Mouse (Mus musculus): ENCODE measurements around the gene Qrich1.
A peak's percentile ranks its signal among the peaks of the same experiment; 100 is the strongest.

Gene Qrich1

GRCm38 (mm10) chr9:108516380-108517251 is at the start of gene Qrich1:
Qrich1 (plus strand) TSS chr9:108516806.
- peak; percentile 96 for DNase-seq

DNA sequence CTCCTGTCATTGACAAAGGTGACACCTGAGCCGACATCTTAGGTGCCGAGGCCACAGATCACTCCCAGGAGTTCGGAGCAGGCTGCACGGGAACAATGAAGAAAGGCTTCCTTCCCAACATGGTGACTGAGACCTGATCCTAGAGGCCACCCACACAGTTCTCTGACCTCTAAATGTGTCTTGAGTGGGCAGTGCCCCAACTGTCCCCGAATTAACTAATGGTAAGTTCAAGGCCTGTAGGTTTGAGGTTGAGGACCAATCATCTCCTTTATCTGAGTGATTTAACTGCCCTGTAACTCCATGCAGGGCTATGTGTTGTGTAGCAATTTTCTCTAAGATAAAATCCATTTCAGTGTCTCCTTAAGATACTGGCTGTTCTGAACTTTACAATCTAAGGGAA is 47.2 kb upstream of the Qrich1 start:
- DNase-seq: no peak

DNA sequence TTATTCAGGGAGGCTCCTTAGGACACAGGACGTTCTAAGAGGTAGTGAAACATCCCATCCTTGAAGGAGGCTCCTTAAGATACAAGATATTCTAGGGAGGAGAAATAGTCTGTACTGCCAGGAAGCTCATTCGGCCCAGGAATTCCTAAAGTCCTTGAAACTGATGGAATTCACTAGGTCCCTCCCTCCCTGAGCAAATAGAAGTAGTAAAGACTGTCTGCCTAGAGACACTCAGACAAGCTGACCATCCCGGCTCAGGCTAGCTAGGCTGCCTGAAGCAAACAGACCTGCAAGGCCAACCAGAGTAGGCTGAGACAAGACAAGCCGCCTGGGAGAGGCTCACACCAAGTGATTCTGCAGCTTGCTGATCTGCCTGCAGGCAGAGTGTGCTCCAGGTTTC is 46.8 kb upstream of the Qrich1 start:
- no peak for DNase-seq

DNA sequence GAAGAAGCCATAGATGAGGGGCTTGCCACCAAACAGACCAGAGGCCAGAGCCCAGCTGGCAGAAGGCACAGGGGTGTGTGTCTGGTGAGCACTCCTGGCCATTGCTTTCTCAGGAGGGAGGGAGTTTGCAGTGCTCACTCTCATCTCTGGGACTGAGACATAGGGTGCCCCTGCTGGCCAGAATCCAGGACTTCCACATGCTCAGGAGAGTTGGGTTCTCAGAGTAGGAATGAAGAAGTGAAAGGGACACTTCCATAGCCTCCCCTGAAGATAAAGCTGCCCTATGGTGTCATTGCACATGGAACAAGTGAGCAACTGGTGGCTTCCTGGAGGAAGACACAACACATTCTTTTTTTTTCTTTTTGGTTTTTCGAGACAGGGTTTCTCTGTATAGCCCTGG is 42.1 kb upstream of the Qrich1 start:
- DNase-seq: no peak

DNA sequence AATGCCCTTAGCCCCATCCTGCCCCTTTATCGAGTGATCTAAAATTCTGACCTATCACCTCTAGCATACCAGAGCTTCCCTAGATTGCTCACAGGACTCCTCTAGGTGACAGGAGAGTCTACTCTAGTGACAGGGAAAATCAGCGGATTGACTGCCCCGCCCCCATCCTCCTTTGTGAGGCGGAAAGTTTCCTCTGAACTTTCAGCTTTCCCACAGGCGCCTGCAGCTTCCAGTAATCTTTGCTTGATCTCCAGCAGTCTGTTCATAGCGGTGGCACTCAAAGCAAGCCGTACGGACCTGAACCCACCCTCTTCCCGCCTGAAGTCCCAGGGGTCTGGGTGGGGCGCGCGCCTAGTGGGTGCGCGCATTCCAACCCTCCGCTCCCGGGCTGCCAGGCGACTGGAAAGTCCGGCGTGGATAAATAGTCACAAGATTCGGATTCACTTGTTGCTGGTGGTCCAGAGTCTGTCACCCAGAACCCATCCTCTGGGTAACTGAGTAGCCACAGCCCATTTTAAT is 37.9 kb upstream of the Qrich1 start:
- no peak for DNase-seq

DNA sequence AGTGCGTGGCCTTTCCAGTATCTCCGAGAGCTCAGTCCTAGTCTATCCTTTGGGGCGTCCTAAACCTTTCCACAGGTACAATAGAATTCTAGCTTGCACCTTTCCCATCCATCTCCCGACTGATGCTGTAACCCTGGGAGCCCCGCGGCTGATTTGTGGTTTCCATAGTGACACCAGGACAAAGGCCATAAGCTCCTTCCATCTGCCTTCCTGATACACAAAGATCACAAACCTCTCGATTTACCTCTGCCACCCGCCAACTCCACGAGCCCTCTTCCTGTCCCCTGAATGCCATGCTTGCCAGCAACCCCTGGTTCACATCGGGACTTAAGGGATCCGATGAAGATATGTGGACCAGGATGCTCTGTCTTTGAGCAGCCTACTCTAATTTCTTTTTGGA is 37.4 kb upstream of the Qrich1 start:
- no peak for DNase-seq

- DNase-seq: no peak
Observed at GRCm38 (mm10) chr9:108479721-108480351, 36.8 kb upstream of the Qrich1 start, which contains the start of gene Lamb2. Lamb2 (plus strand) TSS chr9:108479736.

DNA sequence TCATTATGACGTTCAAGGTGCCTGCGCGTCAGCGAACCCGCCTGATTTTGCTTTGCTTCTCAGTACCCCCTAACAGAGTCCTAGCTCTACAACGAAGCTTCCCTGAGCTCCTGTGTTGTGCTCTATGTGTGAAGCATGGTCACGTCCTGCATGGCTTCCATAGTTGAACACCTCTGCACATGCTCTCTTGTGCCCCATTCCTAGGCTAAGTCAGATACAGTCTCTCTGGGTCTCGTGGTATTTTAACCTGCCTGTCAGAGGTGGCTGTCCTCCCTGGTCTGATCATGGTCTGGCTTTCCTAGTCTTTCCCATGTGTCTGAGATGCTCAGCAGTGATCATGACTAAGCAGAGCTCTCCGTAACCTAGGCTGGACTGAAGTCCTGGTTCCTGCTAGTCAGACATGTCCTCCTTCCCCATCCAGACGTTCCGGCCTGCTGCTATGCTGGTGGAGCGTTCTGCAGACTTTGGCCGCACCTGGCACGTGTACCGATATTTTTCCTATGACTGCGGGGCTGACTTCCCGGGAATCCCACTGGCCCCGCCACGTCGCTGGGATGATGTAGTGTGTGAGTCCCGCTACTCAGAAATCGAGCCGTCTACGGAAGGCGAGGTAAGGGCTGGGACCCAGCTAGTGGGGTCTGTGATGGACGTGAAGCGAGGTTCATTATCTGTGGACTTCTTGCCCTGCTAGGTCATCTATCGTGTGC is 35.6 kb upstream of the Qrich1 start:
- DNase-seq: no peak

GRCm38 (mm10) chr9:108481520-108482210 is 34.9 kb upstream of the Qrich1 start:
- DNase-seq: no peak

GRCm38 (mm10) chr9:108483051-108483790 is 33.4 kb upstream of the Qrich1 start:
- no peak for DNase-seq

GRCm38 (mm10) chr9:108484021-108484420 is 32.6 kb upstream of the Qrich1 start:
- no peak for DNase-seq

DNA sequence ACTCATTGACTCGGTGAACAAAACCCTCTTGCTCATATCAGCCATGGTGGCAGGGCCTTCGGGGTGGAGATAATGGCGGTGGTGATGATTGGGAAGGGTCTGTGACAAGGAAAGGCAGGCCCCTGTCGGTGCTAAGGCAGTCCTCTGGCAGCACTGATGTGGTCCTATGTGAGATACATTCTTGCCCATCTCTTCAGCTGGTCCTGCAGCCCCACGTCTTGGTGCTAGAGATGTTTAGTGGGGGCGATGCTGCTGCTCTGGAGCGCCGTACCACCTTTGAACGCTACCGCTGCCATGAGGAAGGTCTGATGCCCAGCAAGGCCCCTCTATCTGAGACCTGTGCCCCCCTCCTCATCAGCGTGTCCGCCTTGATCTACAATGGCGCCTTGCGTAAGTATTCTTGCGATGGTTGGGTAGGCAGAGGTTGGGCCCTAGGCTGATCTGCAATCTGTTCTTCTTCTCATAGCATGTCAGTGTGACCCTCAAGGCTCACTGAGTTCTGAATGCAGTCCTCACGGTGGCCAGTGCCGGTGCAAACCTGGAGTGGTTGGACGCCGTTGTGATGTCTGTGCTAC is 31.2 kb upstream of the Qrich1 start:
- no peak for DNase-seq

- no peak for DNase-seq
Observed at GRCm38 (mm10) chr9:108486973-108487530, 29.6 kb upstream of the Qrich1 start.

DNA sequence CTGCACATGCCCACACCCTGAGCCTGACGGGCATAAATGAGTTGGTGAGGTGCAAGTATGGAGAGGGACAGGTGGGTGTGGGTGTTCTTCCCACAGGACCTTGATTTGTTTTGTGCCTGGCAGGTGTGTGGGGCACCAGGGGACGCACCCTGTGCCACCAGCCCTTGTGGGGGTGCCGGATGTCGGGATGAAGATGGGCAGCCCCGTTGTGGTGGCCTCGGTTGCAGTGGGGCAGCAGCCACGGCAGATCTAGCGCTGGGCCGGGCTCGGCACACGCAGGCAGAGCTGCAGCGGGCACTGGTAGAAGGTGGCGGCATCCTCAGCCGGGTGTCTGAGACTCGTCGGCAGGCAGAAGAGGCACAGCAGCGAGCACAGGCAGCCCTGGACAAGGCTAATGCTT is 28.2 kb upstream of the Qrich1 start:
- no peak for DNase-seq

DNA sequence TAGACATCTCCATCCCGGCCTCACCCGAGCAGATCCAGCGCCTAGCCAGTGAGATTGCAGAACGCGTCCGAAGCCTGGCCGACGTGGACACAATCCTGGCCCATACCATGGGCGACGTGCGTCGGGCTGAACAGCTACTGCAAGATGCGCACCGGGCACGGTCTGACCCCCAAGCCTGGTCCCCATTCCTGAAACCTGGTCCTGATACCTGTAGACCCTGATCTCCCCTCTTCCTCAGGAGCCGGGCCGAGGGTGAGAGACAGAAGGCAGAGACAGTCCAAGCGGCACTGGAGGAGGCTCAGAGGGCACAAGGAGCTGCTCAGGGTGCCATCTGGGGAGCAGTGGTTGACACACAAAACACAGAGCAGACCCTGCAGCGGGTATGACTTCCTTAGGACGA is 27.4 kb upstream of the Qrich1 start:
- no peak for DNase-seq

DNA sequence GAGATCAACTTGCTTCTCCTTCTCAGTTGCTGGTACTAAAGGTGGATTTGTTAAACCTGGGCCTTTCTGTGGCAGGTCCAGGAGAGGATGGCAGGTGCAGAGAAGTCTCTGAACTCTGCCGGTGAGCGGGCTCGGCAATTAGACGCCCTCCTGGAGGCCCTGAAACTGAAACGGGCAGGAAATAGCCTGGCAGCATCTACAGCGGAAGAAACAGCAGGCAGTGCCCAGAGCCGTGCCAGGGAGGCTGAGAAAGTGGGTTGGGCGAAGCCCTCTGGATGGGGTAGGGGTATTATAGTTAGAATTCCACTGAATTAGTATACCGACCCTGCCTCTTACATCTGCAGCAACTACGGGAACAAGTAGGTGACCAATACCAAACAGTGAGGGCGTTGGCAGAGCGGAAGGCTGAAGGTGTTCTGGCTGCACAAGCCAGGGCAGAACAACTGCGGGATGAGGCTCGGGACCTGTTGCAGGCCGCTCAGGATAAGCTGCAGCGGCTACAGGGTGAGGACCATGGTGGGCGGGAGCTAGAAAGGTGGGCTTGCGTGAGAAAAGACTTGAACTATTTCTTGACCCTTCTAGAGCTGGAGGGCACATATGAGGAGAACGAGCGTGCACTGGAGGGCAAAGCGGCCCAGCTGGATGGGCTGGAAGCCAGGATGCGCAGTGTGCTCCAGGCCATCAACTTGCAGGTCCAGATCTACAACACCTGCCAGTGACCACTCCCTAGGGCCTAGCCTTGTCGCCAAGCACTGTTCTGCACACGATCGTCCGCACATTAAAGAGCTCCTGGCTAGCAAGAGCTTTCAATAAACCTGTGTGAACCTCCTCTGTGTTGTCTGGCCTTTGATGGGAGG is 26.7 kb upstream of the Qrich1 start:
- DNase-seq: no peak

GRCm38 (mm10) chr9:108490559-108491285 is 25.9 kb upstream of the Qrich1 start, which contains the start of gene Usp19:
Usp19 (plus strand) TSS chr9:108490602.
- DNase-seq: peak; percentile 98

DNA sequence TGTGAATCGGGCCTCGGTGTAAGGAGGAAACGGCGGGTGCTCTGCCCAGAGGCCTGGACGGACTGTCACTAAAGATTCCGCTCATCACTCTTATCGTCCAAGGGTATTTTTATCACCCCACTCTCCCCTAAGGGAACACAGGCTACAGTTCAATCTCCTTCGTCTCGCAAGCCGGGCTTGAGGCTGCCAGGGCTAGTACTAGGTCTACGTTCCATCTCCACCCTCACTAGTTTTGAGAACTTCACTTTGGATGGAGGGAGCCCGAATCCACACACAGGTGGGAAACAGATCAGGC is 25.4 kb upstream of the Qrich1 start:
- no peak for DNase-seq

- DNase-seq: no peak
Observed at GRCm38 (mm10) chr9:108492043-108492750, 24.4 kb upstream of the Qrich1 start.
